Mouse (Mus musculus) small intestine, adult 2 months (tissue): ENCODE data around the gene Gngt1.

Experiments used
- CTCF ChIP-seq: fragments of 200-500 bp; IDR thresholded peaks from 2 replicates; pipeline ENCODE4 v1.5.1; 2012; ENCODE audit warnings: low read depth, mild to moderate bottlenecking, control low read depth, inconsistent platforms, low read length, moderate library complexity, mixed read lengths; ENCODE audit not compliant: insufficient replicate concordance, insufficient read length; ENCODE audit errors: extremely low read depth
- POLR2A ChIP-seq: fragments of 200-500 bp; IDR thresholded peaks from 2 replicates; pipeline ENCODE4 v1.6.1; 2012; ENCODE audit warnings: low read depth, mild to moderate bottlenecking, control low read depth, inconsistent platforms, low read length, moderate library complexity

DNA sequence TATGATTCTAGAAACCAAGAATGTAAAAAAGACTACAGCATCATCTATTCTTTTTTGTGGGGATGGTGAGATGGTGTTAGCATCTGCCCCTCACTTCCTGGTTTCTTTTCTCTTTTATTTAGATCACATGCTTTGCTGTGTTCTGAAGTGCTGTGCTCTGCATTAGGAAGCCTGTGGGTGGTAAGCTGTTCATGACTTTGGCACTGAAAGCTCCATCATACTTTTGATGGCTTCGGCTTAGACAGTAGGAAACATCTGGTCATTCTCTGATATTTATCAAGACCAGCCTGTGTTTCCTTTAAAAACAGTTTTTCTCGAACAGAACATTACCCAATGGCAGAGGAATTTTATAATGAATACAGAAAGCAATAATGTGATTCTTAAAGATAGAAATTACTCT is 32.8 kb downstream of the Gngt1 start:
- no peak for TF ChIP-seq CTCF
- TF ChIP-seq POLR2A = no peak
